Mouse (Mus musculus): ENCODE data around the gene Ankrd17.

- no peak for TF ChIP-seq POLR2A (IDR thresholded peaks at IDR 0.05; ENCODE audit: borderline replicate concordance, control insufficient read depth, low read depth, low read length)
- no peak for TF ChIP-seq CTCF (IDR thresholded peaks at IDR 0.05; ENCODE audit: control insufficient read depth, insufficient read depth, low read length)
Observed at GRCm38 (mm10) chr5:90277443-90277842, 88.9 kb downstream of the Ankrd17 start.

Measured in bone marrow, adult 2 months (tissue).